Mouse (Mus musculus) MEL (cell line): ENCODE data around the gene Ikzf2. TPM values are rescaled to one million over a fixed set of nuclear protein-coding genes. Genes with fewer than 3 reads are reported as not detected.

Experiments
- DNase-seq: peaks from one replicate; pipeline ENCODE4 v3.0.0; 2011; ENCODE audit warnings: low read depth, low spot score
- H3K27ac ChIP-seq: 2 replicates; pipeline ENCODE4 v1.5.1; 2012; ENCODE audit warnings: low read depth, mild to moderate bottlenecking, control low read depth, low read length, moderate library complexity; ENCODE audit not compliant: control insufficient read depth
- H3K27me3 ChIP-seq, 2 experiments: fragments of 150-350 bp in 1 of 2; sonication (generic) in 1 of 2; 2 replicates each; pipeline ENCODE4 v1.6.1; 2012; ENCODE audit warnings: low read length in 2 of 2, mild to moderate bottlenecking in 2 of 2, improper control_type of control experiment in 1 of 2, moderate library complexity in 1 of 2; ENCODE audit not compliant: insufficient read depth in 2 of 2, control insufficient read depth in 1 of 2
- H3K36me3 ChIP-seq, 2 experiments: 2 replicates each; pipeline ENCODE4 v1.6.1; 2012 to 2014; ENCODE audit warnings: low read length in 2 of 2, improper control_type of control experiment in 1 of 2, inconsistent platforms in 1 of 2, mild to moderate bottlenecking in 1 of 2; ENCODE audit not compliant: insufficient read depth in 2 of 2, control insufficient read depth in 1 of 2
- H3K4me1 ChIP-seq, 2 experiments: fragments of 150-350 bp in 1 of 2; sonication (generic) in 1 of 2; 2 replicates each; pipeline ENCODE4 v1.6.1; 2012; ENCODE audit warnings: low read length in 2 of 2, improper control_type of control experiment in 1 of 2, mild to moderate bottlenecking in 1 of 2; ENCODE audit not compliant: insufficient read depth in 2 of 2, control insufficient read depth in 1 of 2
- H3K4me3 ChIP-seq, 2 experiments: fragments of 150-350 bp in 1 of 2; sonication (generic) in 1 of 2; 2 replicates each; pipeline ENCODE4 v1.5.1; 2012; ENCODE audit warnings: low read depth in 2 of 2, low read length in 2 of 2, mild to moderate bottlenecking in 2 of 2, moderate library complexity in 2 of 2, control low read depth in 1 of 2, improper control_type of control experiment in 1 of 2; ENCODE audit not compliant: control insufficient read depth in 1 of 2, insufficient read depth in 1 of 2
- H3K79me2 ChIP-seq: 2 replicates; pipeline ENCODE4 v1.6.1; 2012; ENCODE audit warnings: mild to moderate bottlenecking, low read length, moderate library complexity; ENCODE audit not compliant: control insufficient read depth, poor library complexity, insufficient read depth
- H3K9ac ChIP-seq: 2 replicates; pipeline ENCODE4 v1.6.1; 2012; ENCODE audit warnings: low read depth, mild to moderate bottlenecking, control low read depth, low read length, moderate library complexity; ENCODE audit not compliant: control insufficient read depth, poor library complexity, severe bottlenecking
- H3K9me3 ChIP-seq: fragments of 150-350 bp; sonication (generic); replicated peaks from 2 replicates; pipeline ENCODE4 v1.6.1; 2012; ENCODE audit warnings: mild to moderate bottlenecking, low read length, improper control_type of control experiment, moderate library complexity; ENCODE audit not compliant: insufficient read depth
- CHD1 ChIP-seq: IDR thresholded peaks from 2 replicates; pipeline ENCODE4 v1.6.1; 2012; ENCODE audit warnings: low read depth, mild to moderate bottlenecking, inconsistent platforms, low read length, improper control_type of control experiment
- ELF1 ChIP-seq: IDR thresholded peaks from 2 replicates; pipeline ENCODE4 v1.6.1; 2014; ENCODE audit warnings: low read depth, mild to moderate bottlenecking, inconsistent platforms, low read length, improper control_type of control experiment, moderate library complexity
- MAFK ChIP-seq: IDR thresholded peaks from 2 replicates; pipeline ENCODE4 v1.6.1; 2011; ENCODE audit warnings: low read depth, mild to moderate bottlenecking, low read length, improper control_type of control experiment, borderline replicate concordance
- MAZ ChIP-seq: IDR thresholded peaks from 2 replicates; pipeline ENCODE4 v1.6.1; 2012; ENCODE audit warnings: low read depth, mild to moderate bottlenecking, inconsistent platforms, low read length, improper control_type of control experiment
- MEF2A ChIP-seq: IDR thresholded peaks from 2 replicates; pipeline ENCODE4 v1.6.1; 2014; ENCODE audit warnings: low read depth, mild to moderate bottlenecking, inconsistent platforms, low read length, improper control_type of control experiment; ENCODE audit not compliant: poor library complexity, insufficient replicate concordance, severe bottlenecking; ENCODE audit errors: extremely low read depth
- MYB ChIP-seq: IDR thresholded peaks from 2 replicates; pipeline ENCODE4 v1.6.1; 2011; ENCODE audit warnings: mild to moderate bottlenecking, low read depth, low read length, improper control_type of control experiment
- NELFE ChIP-seq: IDR thresholded peaks from 2 replicates; pipeline ENCODE4 v1.6.1; 2011; ENCODE audit warnings: low read depth, low read length, improper control_type of control experiment
- POLR2A ChIP-seq, 2 experiments: IDR thresholded peaks; 2 replicates each; pipeline ENCODE4 v1.6.1; 2011 to 2012; ENCODE audit warnings: low read length in 2 of 2, mild to moderate bottlenecking in 2 of 2, control low read depth in 1 of 2, improper control_type of control experiment in 1 of 2, low read depth in 1 of 2, moderate library complexity in 1 of 2; ENCODE audit not compliant: control insufficient read depth in 1 of 2, insufficient read depth in 1 of 2, poor library complexity in 1 of 2
- RCOR1 ChIP-seq: IDR thresholded peaks from 2 replicates; pipeline ENCODE4 v1.6.1; 2012; ENCODE audit warnings: low read depth, mild to moderate bottlenecking, inconsistent platforms, low read length, improper control_type of control experiment
- SIN3A ChIP-seq: IDR thresholded peaks from 2 replicates; pipeline ENCODE4 v1.6.1; 2012; ENCODE audit warnings: low read length, improper control_type of control experiment, inconsistent platforms
- TAL1 ChIP-seq: IDR thresholded peaks from 2 replicates; pipeline ENCODE4 v1.6.1; 2012; ENCODE audit warnings: mild to moderate bottlenecking, inconsistent platforms, low read length, moderate library complexity, mixed read lengths
- USF1 ChIP-seq: IDR thresholded peaks from 2 replicates; pipeline ENCODE4 v1.6.1; 2014; ENCODE audit warnings: low read depth, mild to moderate bottlenecking, inconsistent platforms, low read length, improper control_type of control experiment, moderate library complexity
- USF2 ChIP-seq, 2 experiments: IDR thresholded peaks; 2 replicates each; pipeline ENCODE4 v1.6.1; 2011 to 2012; ENCODE audit warnings: improper control_type of control experiment in 2 of 2, low read length in 2 of 2, borderline replicate concordance in 1 of 2, inconsistent platforms in 1 of 2, low read depth in 1 of 2, mild to moderate bottlenecking in 1 of 2; ENCODE audit not compliant: insufficient read depth in 1 of 2
- ZC3H11A ChIP-seq: IDR thresholded peaks from 2 replicates; pipeline ENCODE4 v1.6.1; 2012; ENCODE audit warnings: low read depth, mild to moderate bottlenecking, inconsistent platforms, low read length, improper control_type of control experiment
- ZKSCAN1 ChIP-seq: IDR thresholded peaks from 2 replicates; pipeline ENCODE4 v1.6.1; 2012; ENCODE audit warnings: low read depth, mild to moderate bottlenecking, inconsistent platforms, low read length, improper control_type of control experiment, moderate library complexity
- ZMIZ1 ChIP-seq: IDR thresholded peaks from 2 replicates; pipeline ENCODE4 v1.6.1; 2012; ENCODE audit warnings: low read depth, mild to moderate bottlenecking, inconsistent platforms, low read length, improper control_type of control experiment, moderate library complexity
- polyA plus RNA-seq, 2 experiments: library from polyadenylated mRNA; stranded (reverse) in 1 of 2; unstranded in 1 of 2; fragments of >175 nt in 1 of 2; fragments of >200 nt in 1 of 2; gene quantifications; 2 replicates each; pipeline versions ENCODE4 v1.2.1 to v1.2.4; 2012; ENCODE audit warnings: low replicate concordance in 2 of 2, low read depth in 1 of 2; ENCODE audit not compliant: insufficient read length in 2 of 2, insufficient read depth in 1 of 2, missing spikeins in 1 of 2
- total RNA-seq: library from RNA; depleted of rRNA; stranded (reverse); fragments of 300-350 nt; gene quantifications from 2 replicates; pipeline ENCODE4 v1.2.3, GENCODE M21; 2012

Gene Ikzf2
- total and polyA plus RNA-seq, 3 experiments: 2.9 to 5.6 TPM; not detected in 1

- DNase-seq: no peak
Observed at GRCm38 (mm10) chr1:69727968-69728367, 40.9 kb upstream of the Ikzf2 start.

GRCm38 (mm10) chr1:69717107-69717506, 30.1 kb upstream of the Ikzf2 start:
- Histone ChIP-seq H3K27ac (no peak overlapping the region), H3K36me3 (no peaks in the 10 kb centered on the region), H3K9ac (no peak overlapping the region), H3K27me3 (no peaks in the 10 kb centered on the region), H3K4me1 (no peaks in the 10 kb centered on the region), H3K9me3 (no peaks in the 10 kb centered on the region), H3K4me3 (no peak overlapping the region), H3K79me2 (no peaks in the 10 kb centered on the region)
- peak; percentile 12 for DNase-seq
- no peak for TF ChIP-seq ELF1
- no peak for TF ChIP-seq USF1
- TF ChIP-seq ZC3H11A: no peak
- no peak for TF ChIP-seq RCOR1
- TF ChIP-seq SIN3A: no peak
- TF ChIP-seq ZKSCAN1: no peak
- TF ChIP-seq MAZ: no peak
- TF ChIP-seq POLR2A (IDR thresholded peaks at IDR 0.05; ENCODE audit: control insufficient read depth in 1 of 2, insufficient read depth in 1 of 2, low read depth in 1 of 2, low read length in 2 of 2, poor library complexity in 1 of 2): no peak

More at GRCm38 (mm10) chr1:69727968-69728367, 40.9 kb upstream of the Ikzf2 start:
- Histone ChIP-seq H3K27me3 (no peaks in the 10 kb centered on the region), H3K4me1 (no peaks in the 10 kb centered on the region), H3K36me3 (no peaks in the 10 kb centered on the region), H3K27ac (no peak overlapping the region), H3K9ac (no peak overlapping the region), H3K4me3 (no peak overlapping the region), H3K9me3 (no peaks in the 10 kb centered on the region), H3K79me2 (no peaks in the 10 kb centered on the region)
- TF ChIP-seq MYB (no peak), NELFE (no peak), TAL1 (no peak), CHD1 (no peak), ZMIZ1 (no peak), MAZ (no peak), ZKSCAN1 (no peak), USF2 (IDR thresholded peaks at IDR 0.05; ENCODE audit: borderline replicate concordance in 1 of 2, insufficient read depth in 1 of 2, low read depth in 1 of 2, low read length in 2 of 2) (no peak), MAFK (no peak), ELF1 (no peak), MEF2A (no peak)
